Mouse (Mus musculus) kidney, postnatal 14 days (tissue): Measurements from ENCODE around the gene Rab3ip.

ENCODE experiments used
- DNase-seq: peaks from one replicate; pipeline ENCODE4 v3.0.0; 2022; ENCODE audit warnings: mixed read lengths

Gene Rab3ip

DNA sequence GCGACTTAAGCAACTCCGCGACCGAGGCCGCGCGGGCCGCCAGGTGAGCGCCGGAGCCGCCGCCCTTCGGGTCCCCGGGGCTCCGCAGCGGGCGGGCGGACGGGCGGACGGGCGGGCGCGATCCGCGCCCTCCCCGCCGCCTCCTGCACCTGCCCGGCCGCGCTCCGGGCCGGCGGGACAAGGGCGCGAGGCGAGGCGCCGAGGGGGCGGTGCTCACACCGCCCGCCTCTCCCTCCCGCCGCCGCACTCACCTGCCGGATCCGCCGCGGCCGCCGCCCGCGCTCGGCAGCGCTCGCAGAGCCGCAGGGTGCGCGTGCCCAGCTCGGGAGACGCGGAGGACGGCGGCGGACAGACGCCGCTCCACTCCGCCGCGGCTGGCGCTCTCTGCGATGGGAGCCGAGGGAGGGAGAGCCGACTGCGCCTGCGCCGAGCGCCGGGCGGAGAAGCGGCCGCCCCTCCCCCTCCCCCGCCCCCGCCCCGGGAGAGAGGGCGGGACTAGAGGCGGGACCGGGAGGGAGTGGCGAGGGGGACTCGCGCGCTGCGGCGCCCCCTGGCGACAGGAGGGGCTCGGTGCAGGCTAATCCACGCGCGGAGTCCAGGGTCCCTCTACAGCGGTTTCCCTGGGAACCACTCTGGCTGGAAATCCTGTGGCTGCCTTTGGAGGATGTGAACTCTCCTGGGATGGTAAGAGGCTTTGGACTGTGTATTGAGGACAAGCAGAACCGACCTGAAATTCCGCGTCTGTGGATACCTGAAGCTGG is at the start of gene Rab3ip:
Gene Rab3ip (minus strand): TSS at position 761 of the 761 bp plus-strand sequence.
- peak; percentile 95 for DNase-seq

DNA sequence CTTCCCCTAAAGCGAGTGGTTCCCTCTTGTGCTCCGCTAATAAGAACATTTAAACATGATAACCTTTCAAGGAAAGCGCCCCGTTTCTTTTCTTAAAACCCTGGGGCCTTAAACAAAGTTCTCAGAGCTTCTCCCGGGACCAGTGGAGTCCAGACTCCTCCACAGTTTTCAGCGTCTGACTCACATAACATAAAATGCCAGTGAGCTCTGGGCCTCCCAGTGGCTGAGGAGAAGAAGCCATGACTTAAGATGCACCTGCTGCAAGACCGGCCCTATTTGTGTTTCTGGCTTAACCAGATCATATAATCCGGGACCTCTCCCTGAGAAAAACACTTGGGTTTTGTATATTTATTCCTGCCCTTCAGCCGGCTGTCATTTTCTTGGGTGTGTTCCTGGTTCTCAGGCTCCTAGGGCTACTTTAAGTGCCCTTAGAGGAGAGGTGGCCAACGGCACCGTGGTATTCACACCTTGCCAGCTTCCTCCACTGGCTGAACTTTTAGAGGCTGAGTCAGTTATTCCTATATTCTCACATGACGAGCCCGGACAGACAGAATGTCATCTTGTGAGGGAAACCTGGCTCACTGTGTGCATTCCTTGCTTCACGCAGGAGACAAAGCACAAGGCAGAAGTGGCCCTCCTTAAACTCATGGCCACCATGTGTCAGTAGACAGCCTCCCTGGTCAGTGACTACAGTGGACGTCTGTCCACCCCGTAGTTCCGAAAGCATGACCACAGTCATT is 48.3 kb upstream of the Rab3ip start:
- no peak for DNase-seq

DNA sequence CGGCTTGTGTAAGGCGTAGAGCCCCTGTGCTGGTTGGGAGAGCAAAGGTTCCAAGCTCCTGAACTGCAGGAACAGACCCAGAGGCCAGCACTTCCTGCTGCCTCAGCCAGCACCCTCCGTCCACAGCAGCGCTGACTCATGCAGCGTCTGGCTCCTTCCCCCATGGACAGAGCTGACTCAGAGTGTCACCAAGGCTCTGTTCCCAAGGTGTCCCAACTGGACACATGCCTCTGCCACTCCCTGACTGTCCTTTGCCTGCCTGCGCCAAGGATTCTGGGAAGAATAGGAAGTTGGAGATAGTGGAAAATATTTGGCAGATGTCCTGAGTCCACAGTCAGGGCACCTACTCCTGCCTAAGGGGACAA is 45.6 kb upstream of the Rab3ip start:
- peak; percentile 59 for DNase-seq

DNA sequence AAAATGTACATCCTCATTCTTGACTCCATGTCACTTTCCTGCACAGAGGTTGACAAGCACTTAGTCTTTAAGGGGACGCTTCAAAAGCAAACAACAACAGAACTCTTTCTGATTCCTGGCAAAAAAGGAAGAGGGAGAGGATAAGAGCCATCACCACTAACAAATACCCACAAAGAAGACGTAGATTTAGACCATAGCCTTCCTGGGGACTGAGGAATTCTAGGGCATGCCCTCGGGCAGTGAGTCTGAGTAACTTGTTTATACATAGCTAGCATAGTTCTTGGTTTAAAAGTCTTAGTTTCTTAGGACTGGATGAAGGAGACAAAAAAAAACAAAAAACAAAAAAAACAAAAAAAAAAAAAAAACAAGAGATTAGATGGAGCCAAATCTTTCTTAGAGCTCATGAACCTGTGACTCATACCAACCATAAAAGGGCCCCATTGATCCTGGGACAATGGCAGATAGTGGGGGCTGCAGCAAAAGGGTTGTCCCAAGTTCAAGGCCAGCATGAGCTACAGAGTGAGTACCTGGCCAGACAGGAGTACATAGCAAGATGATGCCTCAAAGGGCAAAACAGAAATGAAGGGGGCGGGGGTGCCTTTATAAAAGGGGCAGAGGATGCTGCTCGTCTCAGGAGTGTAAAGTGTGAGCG is 45.1 kb upstream of the Rab3ip start:
- no peak for DNase-seq

DNA sequence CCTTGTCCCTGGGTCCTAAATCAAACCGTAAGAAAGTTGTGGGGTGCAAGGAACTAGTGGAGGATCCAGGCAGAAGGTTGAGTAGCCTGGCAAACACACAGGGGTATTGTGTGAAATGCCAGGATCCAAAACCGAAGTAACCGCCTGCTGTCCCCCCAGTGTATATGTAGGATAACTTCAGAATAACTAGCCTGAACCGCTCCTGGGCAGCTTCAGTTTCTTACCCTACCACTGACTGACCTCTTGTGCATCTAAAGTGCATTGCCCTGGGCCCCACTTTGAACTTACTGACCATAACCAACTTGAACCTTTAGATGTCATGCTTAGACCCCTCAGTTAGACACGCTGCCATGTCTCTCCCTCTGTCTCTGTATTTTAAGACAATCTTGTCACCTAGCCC is 44.6 kb upstream of the Rab3ip start:
- no peak for DNase-seq

DNA sequence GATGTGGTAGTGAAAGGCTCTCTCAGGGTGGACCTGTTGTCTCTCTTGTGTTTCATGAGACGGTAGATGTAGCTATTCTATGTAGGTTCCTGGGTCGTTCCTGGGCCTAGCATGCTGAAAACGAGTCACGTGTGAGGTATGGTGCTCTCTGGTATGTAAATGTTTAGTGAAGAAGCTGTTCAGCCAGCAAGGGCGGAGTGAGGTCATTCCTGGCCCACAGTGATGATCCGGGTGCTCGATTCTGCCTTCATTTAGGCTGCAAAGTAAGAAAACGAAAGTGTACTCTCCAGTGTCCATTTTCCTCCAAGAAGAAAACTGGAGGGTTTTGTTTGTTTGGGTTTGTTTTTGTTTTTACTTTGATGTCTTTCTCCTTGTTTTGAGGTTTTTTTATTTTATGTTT is 43.4 kb upstream of the Rab3ip start:
- DNase-seq, result no peak

DNA sequence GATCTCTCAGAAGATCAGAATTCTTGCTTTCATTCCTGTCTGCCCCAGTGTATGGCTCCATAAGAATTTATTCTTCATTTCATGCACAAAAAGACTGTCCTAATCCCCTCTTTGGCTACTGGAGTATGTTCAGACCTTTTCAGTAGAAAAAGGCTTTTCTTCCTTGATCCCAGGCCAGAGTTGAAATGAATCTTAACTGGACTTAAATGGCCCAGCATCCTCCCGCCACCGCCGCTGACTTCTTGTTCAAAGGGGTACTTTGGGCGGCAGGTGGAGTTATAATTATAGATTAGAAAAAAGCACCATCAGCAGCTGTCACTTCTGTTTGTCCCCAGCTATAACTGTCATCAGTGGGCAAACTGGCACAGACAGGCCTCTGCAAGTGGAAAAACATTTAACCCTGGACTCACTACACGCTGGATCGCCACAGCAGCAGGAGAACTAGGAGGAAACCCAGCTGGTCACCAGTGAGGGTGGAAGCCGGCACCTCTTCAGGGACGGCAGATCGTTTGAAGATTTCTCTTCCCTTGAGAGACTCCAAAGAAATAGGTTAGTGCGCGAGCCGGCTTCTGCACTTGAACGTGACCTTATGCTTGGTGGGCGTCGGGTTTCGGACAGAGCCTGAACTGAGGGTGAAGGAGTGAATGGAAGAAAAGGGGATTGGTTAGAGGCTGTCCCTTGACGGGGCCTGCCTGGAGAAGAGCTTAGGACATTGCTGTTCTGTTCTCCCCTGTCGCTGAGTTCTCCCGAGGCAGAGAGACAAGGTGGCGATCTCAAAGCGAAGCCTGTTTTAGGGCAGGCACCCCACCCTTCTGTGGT is 35.9 kb upstream of the Rab3ip start, which contains the start of gene Best3:
Gene Best3 (plus strand): TSS at position 51 of the 819 bp plus-strand sequence.
- DNase-seq, result no peak

DNA sequence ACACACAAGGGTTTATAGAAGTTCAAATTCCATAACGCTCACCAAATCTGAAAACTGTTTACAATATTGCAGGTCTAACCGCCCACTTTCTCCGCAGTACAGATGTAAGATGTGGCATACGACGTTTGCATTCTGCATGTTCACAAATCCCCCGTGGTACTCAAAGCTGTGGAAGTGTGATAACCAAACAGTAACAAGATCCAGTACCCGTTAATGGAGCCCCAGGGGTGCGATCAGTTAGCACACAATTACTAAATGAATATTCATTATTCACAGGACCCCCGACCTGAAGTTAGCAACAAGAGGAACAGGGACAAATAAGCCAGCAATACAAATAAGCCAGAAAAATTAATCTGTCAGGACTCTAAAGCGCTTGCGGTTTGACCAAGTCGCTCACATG is 34.3 kb upstream of the Rab3ip start:
- DNase-seq, result no peak

DNA sequence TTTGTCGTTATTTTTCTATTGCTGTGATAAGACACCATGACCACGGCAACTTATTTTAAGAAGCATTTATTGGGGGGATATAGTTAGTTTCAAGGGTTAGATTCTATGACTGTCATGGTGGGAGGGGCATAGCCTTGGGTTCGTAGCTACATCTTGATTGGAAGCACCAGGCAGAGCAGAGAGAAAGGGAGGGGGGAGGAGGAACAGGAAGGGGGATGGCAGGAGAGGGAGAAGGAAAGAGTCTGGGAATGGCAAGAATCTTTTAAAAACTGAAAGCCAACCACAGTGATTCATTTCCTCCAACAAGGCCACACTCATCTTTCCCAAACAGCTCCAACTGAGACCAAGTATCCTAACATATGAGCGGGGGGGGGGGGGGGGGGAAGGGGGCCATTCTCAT is 32.0 kb upstream of the Rab3ip start:
- no peak for DNase-seq

DNA sequence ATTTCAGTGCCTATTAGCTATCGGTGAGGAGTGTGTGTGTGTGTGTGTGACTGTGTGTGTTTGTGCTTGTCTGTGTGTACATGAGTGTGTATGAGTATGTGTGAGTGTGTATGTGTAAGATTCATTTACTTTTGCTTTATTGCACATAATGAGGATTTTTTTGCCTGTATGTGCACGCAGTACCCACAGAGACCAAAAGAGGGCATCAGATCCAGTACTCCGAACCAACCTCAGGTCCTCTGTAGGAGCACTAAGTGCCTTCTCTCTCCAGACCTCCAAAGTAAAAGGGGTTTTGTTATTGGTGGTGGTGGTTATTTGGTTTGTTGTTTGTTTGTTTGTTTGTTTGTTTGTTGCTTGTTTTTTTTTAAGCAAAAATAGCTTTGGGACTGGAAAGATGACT is 30.3 kb upstream of the Rab3ip start:
- DNase-seq, result no peak

DNA sequence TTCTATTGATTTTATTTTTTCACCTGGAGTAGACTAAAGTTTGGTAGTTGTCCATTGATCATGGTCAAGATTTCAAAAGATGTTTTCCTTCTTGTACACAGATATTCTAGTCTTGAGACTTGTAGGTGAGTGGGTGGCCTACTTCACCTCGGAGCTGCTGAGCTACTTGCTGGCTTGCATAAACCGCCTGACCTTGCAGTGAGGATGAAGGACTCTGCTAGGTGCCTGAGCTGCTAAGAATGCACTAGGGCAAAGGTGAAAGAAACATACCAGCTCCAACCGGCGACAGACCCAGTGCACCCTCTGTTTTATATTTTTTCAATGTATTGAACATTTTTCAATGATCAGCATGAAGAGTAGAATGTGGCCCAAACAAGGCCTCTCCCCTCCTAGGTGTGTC is 29.7 kb upstream of the Rab3ip start:
- peak; percentile 51 for DNase-seq

DNA sequence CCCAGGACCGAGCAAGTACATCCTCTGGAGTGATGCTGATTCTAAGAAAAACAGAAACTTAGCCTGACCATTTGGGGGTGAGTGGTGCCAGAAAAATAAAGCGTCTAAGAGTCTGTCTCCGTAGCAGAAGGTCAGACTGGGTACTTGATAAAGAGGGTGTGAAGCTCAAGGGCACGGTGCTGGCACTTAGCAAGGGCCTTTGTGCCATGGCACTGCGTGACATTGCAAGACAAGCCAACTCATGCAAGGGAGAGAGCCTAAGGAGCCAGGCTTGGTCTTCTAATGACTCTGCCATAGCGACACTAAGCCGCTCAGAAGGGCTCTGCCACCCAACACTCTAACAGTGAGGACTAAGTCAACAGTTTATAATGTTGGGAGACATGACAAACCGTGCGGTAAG is 28.3 kb upstream of the Rab3ip start:
- DNase-seq, result no peak

DNA sequence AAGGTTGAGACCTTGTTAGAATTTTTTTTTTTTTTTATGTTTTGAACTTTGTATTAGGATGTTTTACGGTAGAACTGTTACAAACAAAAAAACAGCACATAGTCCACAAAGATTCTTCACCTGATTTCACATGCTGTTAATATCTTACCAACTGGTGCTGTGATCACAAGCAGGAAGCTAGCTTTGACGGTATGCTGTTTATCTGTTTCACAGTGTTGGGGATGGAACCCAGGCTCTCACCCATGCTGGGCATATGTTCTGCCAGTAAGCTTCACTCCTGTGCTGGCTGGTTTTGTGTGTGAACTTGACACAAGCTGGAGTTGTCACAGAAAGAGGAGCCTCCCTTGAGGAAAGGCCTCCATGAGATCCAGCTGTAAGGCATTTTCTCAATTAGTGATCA is 27.3 kb upstream of the Rab3ip start:
- DNase-seq, result peak; percentile 51

DNA sequence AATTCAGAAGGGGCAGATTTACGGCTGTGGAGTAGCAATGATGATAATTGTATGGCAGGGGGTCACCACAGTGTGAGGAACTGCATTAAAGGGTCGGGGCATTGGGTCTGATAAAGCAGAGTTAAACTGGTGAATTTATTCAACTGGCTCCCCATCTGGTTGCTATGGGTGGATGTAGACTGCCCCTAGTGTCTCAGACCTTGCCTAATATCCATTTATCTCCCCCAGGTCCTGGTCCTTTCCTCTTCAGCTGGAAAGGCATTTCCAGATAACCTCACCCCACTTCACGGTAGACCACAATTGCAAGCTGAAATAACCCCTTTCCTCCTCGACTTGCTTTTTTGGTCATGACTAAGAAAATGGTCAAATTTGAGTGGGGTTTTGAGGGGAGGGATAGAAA is 26.9 kb upstream of the Rab3ip start:
- DNase-seq, result no peak

DNA sequence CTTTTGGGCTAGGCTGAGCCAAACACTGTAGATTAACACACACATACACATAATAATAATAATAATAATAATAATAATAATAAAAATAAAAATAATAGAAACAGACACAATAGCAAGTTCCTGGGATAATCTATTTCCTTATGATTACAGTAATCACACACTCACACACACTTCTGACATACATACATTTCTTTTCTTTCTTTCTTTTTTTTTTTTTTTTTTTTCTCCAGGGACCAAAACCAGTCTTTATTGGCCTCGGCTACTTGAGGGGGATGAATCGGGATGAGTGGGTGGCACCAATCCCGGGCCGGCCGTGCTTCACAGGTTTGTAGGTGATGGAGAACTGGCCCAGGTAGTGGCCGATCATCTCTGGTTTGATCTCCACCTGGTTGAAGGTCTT is 21.9 kb upstream of the Rab3ip start, which contains the start of gene Gm10271:
Gene Gm10271 (minus strand): TSS at position 101 of the 400 bp plus-strand sequence.
- no peak for DNase-seq

DNA sequence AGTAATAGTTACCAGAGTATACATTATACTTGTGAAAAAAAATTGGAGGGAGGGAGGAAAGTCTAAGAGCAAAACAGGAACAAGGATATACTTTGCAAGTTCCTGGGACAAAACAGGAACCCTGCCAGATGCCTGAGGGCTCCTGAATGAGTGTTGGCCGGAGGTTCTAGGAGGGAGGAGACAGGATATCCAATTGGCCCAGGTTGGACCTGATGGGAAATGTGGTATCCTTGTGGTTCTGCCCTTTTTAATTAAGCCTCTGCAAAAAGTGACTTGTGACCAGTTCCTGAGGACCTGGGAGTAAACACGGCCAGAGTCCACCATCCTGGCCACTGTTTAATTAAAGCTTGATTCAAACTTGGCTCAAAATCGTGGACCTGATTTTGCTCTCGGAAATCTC is 18.2 kb upstream of the Rab3ip start:
- peak; percentile 75 for DNase-seq

DNA sequence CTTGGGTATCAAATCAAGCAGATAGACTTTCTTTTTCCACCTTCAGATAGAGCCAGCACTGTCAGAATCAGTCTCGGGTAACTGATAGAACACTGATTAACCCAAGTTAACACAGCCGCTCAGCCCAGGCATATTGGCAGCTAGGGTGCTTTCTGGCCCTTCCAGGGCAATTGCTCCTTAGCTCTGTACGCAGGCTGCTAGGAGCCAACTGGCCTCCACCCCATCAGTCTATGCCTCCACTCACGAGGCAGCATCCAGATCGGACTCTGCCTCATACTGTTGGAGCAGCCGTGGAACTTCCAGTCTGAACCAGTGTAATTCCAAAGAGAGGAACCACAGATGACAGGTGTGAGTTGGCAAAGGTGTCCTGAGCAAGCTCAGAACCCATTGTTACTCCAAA is 15.5 kb upstream of the Rab3ip start:
- peak; percentile 82 for DNase-seq

DNA sequence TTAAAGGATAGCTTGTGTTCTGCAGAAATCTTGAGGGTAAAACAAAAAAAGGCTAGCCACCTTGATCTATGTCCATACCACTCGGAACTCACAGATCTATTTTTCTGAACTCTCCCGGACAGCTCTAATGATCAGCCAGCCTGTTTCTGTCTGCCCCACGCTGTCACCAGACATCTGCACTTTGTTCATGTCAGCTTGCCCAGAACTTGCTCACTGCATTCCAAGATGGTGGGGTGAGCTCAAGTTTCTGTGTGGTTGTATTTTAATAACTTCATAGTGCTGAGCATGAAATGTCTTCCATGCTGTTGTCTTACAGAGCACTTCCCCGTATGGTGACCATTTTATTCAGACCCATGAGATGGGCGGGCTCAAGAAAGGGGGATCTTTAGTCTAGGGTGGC is 14.7 kb upstream of the Rab3ip start:
- peak; percentile 43 for DNase-seq

DNA sequence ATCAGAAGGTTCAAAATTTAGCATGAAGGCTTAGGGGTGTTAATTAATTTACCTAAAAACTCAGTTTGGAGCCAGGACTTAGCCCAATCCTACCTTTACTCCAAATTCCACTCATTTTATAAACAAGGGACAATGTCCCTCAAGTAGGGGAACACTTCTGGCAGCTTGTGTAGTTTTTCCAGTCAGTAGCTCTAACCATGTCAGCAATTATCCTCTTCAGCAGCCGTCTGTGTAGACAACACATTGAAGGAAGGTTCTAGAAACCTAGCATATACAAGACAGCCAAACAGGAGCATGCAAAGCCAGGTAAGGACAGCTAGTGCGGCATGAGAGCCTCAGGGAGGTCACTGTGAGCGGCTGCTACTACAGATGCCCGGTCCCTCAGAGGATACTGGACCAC is 14.0 kb upstream of the Rab3ip start:
- no peak for DNase-seq

DNA sequence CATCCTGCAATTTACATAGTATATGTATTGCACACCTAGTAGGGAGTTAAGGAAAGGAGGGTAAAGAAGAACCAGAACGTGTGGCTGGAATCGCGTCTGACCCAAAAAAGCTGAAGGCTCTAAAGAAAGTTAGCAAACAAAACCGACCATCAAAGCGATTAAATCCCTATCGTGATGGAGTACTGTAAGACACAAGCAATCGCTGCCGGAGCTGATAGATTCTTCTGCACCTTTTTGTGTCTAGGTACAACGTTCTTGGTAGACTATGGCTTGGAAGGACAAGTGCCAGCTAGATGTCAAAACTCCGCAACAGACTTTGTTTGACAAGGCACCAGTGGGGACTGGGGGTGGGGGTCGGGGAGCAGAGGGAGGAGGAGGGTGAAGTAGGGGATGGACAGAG is 13.5 kb upstream of the Rab3ip start:
- DNase-seq, result peak; percentile 43

DNA sequence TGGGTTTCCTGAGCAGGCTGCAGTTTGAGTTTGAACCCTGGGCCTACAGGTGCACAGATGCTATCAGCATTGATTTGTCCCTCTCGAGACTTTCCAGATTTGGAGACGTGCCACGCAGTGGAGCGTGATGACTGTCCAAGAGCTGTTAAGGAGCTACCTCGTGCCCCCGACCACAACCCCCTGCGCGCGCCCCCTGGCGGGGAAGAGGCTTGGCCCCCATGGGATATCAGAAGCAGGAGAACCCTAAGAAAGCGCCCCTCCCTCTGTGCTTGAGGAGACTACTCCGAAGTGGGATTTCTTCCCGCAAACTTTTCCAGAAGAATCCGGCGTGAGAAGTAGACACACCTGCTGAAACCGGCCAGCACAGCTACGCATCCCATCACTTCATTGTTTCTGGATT is 12.2 kb upstream of the Rab3ip start:
- peak; percentile 36 for DNase-seq

DNA sequence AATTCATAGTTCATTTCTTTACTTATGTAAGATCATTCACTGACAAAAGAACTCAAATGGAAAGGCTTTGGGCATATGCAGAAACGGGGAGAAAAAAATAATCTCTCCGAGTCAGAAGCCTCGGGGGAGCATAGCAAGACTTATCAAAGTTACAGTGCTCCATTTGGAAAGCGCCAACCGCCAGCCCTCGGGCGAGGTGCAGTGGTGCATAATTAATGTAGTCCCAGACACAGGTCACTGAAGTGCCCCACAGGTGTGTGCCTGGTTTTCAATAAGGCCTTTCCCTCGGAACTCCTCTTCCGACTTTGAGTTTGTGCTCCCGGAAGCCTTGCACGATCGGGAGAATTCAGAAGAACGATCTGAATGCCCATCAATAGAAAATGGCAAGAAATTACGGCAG is 11.6 kb upstream of the Rab3ip start:
- DNase-seq, result peak; percentile 31
